Comparison of ENCODE assay signal across 8 mouse cellular contexts in genomic region chr17:21536096-21536495, GRCm38 (mm10). TPM values are rescaled to one million over a fixed set of nuclear protein-coding genes. Genes with fewer than 3 reads are reported as not detected.
DNase-seq lines count a peak whose midpoint lies in the region; ATAC-seq and TF ChIP-seq lines count a peak whose summit lies in the region.

No protein-coding gene starts in this region.

- no peak for TF ChIP-seq POLR2A in lung, adult 2 months (IDR thresholded peaks at IDR 0.05; ENCODE audit: borderline replicate concordance, extremely low read depth, low read depth, low read length)

- no peaks in the 10 kb centered on the region for H3K9me3 ChIP-seq in embryonic facial prominence, embryonic 13.5 days
- no peaks in the 10 kb centered on the region for H3K9me3 ChIP-seq in limb, embryonic 11.5 days (ENCODE audit: control insufficient read depth, low read length)

- peak overlapping the region; percentile 57 for H3K4me3 ChIP-seq in lung, adult 2 months (replicated peaks; ENCODE audit: extremely low read depth, low read depth, low read length)
- H3K4me3 ChIP-seq in embryonic facial prominence, embryonic 13.5 days: peak overlapping the region; percentile 57
- H3K4me3 ChIP-seq in limb, embryonic 11.5 days (ENCODE audit: low read depth, low read length): peak overlapping the region; percentile 28; the same call in 1 of the 2 replicates

- H3K9ac ChIP-seq in embryonic facial prominence, embryonic 13.5 days: peak overlapping the region; percentile 72; the same call in 1 of the 2 replicates
- H3K9ac ChIP-seq in limb, embryonic 11.5 days (ENCODE audit: low read length): no peak overlapping the region

- no peak overlapping the region for H3K27ac ChIP-seq in embryonic facial prominence, embryonic 13.5 days
- no peak overlapping the region for H3K27ac ChIP-seq in limb, embryonic 11.5 days (replicated peaks; ENCODE audit: low read depth, low read length)

- DNase-seq in lung, adult 2 months: no peak
- no peak for DNase-seq in lung, postnatal 14 days
- DNase-seq in limb, embryonic 11.5 days (ENCODE audit: low spot score): no peak
- DNase-seq in right cerebral cortex, postnatal 10 days (ENCODE audit: low spot score in 2 of 2): no peak
- DNase-seq in urinary bladder, postnatal 10 days (ENCODE audit: low spot score): no peak
- DNase-seq in urinary bladder, postnatal 36 days (ENCODE audit: low spot score in 2 of 2): no peak

- no peak for ATAC-seq in embryonic facial prominence, embryonic 13.5 days (ENCODE audit: insufficient number of reproducible peaks, insufficient read depth, low FRiP score, low TSS enrichment, low read depth)
- no peak for ATAC-seq in limb, embryonic 11.5 days (ENCODE audit: insufficient number of reproducible peaks, low FRiP score, low TSS enrichment, low read depth)
- 0 out of 2 replicates have a peak, but pooled peaks have one; percentile 21 for ATAC-seq in neutrophil, adult 5-6 weeks (ENCODE audit: extremely low read depth, insufficient number of reproducible peaks, low FRiP score, poor library complexity, severe bottlenecking)

- no peaks in the 10 kb centered on the region for H3K27me3 ChIP-seq in embryonic facial prominence, embryonic 13.5 days
- H3K27me3 ChIP-seq in limb, embryonic 11.5 days (ENCODE audit: control insufficient read depth, insufficient read depth, low read length): no peaks in the 10 kb centered on the region

- H3K36me3 ChIP-seq in embryonic facial prominence, embryonic 13.5 days: no peaks in the 10 kb centered on the region
- no peaks in the 10 kb centered on the region for H3K36me3 ChIP-seq in limb, embryonic 11.5 days (ENCODE audit: control insufficient read depth, insufficient read depth, low read length)

- no peak for TF ChIP-seq CTCF in lung, adult 2 months (IDR thresholded peaks at IDR 0.05; ENCODE audit: insufficient read depth, low read length)

- peak overlapping the region; percentile 77 for H3K4me2 ChIP-seq in embryonic facial prominence, embryonic 13.5 days
- peak overlapping the region; percentile 51 for H3K4me2 ChIP-seq in limb, embryonic 11.5 days (ENCODE audit: low read depth, severe bottlenecking)

- WGBS in lung, adult 2 months: 31% methylated on average over 7 of the region's 7 CpGs
- WGBS in embryonic facial prominence, embryonic 13.5 days: 31% methylated on average over 7 of the region's 7 CpGs
- 32% methylated on average over 7 of the region's 7 CpGs for WGBS in limb, embryonic 11.5 days

- H3K4me1 ChIP-seq in lung, adult 2 months (ENCODE audit: control insufficient read depth, insufficient read depth, low read length): peaks cover 14% of the 10 kb centered on the region
- H3K4me1 ChIP-seq in embryonic facial prominence, embryonic 13.5 days: peaks cover 22% of the 10 kb centered on the region
- no peaks in the 10 kb centered on the region for H3K4me1 ChIP-seq in limb, embryonic 11.5 days (ENCODE audit: control insufficient read depth, insufficient read depth, low read length)

RNA-seq across cellular contexts. Expression of gene Zfp52, which starts 0.8 kb away (rescaled TPM):
- polyA plus RNA-seq in lung, adult 2 months (2012; rRNA removed): 0.34 and 0.73 TPM in 2 replicates
- polyA plus RNA-seq in embryonic facial prominence, embryonic 13.5 days (2015; fragmentation: Nextera tagmentation; extraction: Ambion mirVana): 4.3 and 5.0 TPM in 2 replicates
- 1.9 and 2.5 TPM in 2 replicates for polyA plus RNA-seq in limb, embryonic 11.5 days (2014; fragmentation: Nextera tagmentation; extraction: Ambion mirVana)
- 26.4 and 31.0 TPM in 2 replicates for total RNA-seq in neutrophil, adult 5-6 weeks (2017)

RNA-seq across cellular contexts. Expression of gene Zfp948, which starts 30.7 kb away (rescaled TPM):
- 1.3 and 1.9 TPM in 2 replicates for polyA plus RNA-seq in lung, adult 2 months (2012; rRNA removed)
- polyA plus RNA-seq in embryonic facial prominence, embryonic 13.5 days (2015; fragmentation: Nextera tagmentation; extraction: Ambion mirVana): 15.2 and 15.9 TPM in 2 replicates
- polyA plus RNA-seq in limb, embryonic 11.5 days (2014; fragmentation: Nextera tagmentation; extraction: Ambion mirVana): 16.4 and 17.4 TPM in 2 replicates
- total RNA-seq in neutrophil, adult 5-6 weeks (2017): 4.3 and 4.9 TPM in 2 replicates

RNA-seq across cellular contexts. Expression of gene Zfp53, which starts 47.3 kb away (rescaled TPM):
- 1.5 and 1.8 TPM in 2 replicates for polyA plus RNA-seq in lung, adult 2 months (2012; rRNA removed)
- 9.5 and 10.5 TPM in 2 replicates for polyA plus RNA-seq in embryonic facial prominence, embryonic 13.5 days (2015; fragmentation: Nextera tagmentation; extraction: Ambion mirVana)
- polyA plus RNA-seq in limb, embryonic 11.5 days (2014; fragmentation: Nextera tagmentation; extraction: Ambion mirVana): 9.9 and 10.7 TPM in 2 replicates
- 38.8 and 40.4 TPM in 2 replicates for total RNA-seq in neutrophil, adult 5-6 weeks (2017)
